Mouse (Mus musculus) heart, postnatal 25 days (tissue): ENCODE measurements around the gene Sash1. TPM values are rescaled to one million over a fixed set of nuclear protein-coding genes. Genes with fewer than 3 reads are reported as not detected.

Experiments used
- DNase-seq: peaks from one replicate; pipeline ENCODE4 v3.0.0; 2022; ENCODE audit warnings: low spot score
- intact Hi-C: fragments of 180-260 bp; cut with DNase I; formaldehyde crosslinking; loops from one replicate; pipeline ENCODE4 v1.15.1; 2025
- total RNA-seq, 2 experiments: library from RNA; stranded (reverse); gene quantifications; 2 replicates each; pipeline ENCODE4 v1.2.3; 2021

Sash1 gene
- total RNA-seq, 2 experiments from 2014 or later: 26.8 to 31.1 TPM

GRCm38 (mm10) chr10:8770931-8771653, 114.8 kb downstream of the Sash1 start:
- intact Hi-C loops: no loop called here
- DNase-seq: no peak

GRCm38 (mm10) chr10:8768654-8769053, 117.2 kb downstream of the Sash1 start:
- DNase-seq: peak; percentile 55
- intact Hi-C loops: no loop called here

GRCm38 (mm10) chr10:8767381-8767780, 118.5 kb downstream of the Sash1 start:
- intact Hi-C loops: no loop called here
- DNase-seq: no peak

GRCm38 (mm10) chr10:8765922-8766522, 119.8 kb downstream of the Sash1 start:
- DNase-seq: no peak
- intact Hi-C loops: no loop called here

- intact Hi-C loops: no loop called here
- no peak for DNase-seq
Observed at GRCm38 (mm10) chr10:8762771-8763170, 123.1 kb downstream of the Sash1 start.

- intact Hi-C loops: no loop called here
- DNase-seq: peak; percentile 34
Observed at GRCm38 (mm10) chr10:8762209-8762701, 123.6 kb downstream of the Sash1 start.

GRCm38 (mm10) chr10:8761656-8762055, 124.2 kb downstream of the Sash1 start:
- DNase-seq: no peak
- intact Hi-C loops: no loop called here

- intact Hi-C loops: no loop called here
Observed at GRCm38 (mm10) chr10:8760598-8760997, 125.3 kb downstream of the Sash1 start.

GRCm38 (mm10) chr10:8759228-8759627, 126.6 kb downstream of the Sash1 start:
- intact Hi-C loops: no loop called here
- no peak for DNase-seq

More at GRCm38 (mm10) chr10:8760598-8760997, 125.3 kb downstream of the Sash1 start:
- peak; percentile 47 for DNase-seq

- intact Hi-C loops: no loop called here
- no peak for DNase-seq
Observed at GRCm38 (mm10) chr10:8757429-8757931, 128.4 kb downstream of the Sash1 start.

GRCm38 (mm10) chr10:8756604-8757354, 129.1 kb downstream of the Sash1 start:
- no peak for DNase-seq

GRCm38 (mm10) chr10:8753377-8753776, 132.5 kb downstream of the Sash1 start:
- no peak for DNase-seq
- intact Hi-C loops: no loop called here

More at GRCm38 (mm10) chr10:8756604-8757354, 129.1 kb downstream of the Sash1 start:
- intact Hi-C loops: no loop called here

- intact Hi-C loops: no loop called here
- peak; percentile 77 for DNase-seq
Observed at GRCm38 (mm10) chr10:8752436-8752835, 133.4 kb downstream of the Sash1 start.

GRCm38 (mm10) chr10:8749537-8749936, 136.3 kb downstream of the Sash1 start:
- DNase-seq: no peak
- intact Hi-C loops: loop anchor here (10.0 kb wide), 1 partner anchor 1005 kb away; no protein-coding TSS in a partner anchor

- intact Hi-C loops: loop anchor here (10.0 kb wide), 1 partner anchor 1007 kb away; no protein-coding TSS in a partner anchor
- no peak for DNase-seq
Observed at GRCm38 (mm10) chr10:8747450-8748212, 138.2 kb downstream of the Sash1 start.

- intact Hi-C loops: loop anchor here (10.0 kb wide), 1 partner anchor 1009 kb away; no protein-coding TSS in a partner anchor
- no peak for DNase-seq
Observed at GRCm38 (mm10) chr10:8746082-8746696, 139.7 kb downstream of the Sash1 start.

GRCm38 (mm10) chr10:8742872-8743271, 143.0 kb downstream of the Sash1 start:
- no peak for DNase-seq
- intact Hi-C loops: loop anchor here (1.0 to 10.0 kb wide), 3 partner anchors 52 to 1012 kb away; no protein-coding TSS in a partner anchor

GRCm38 (mm10) chr10:8741505-8741904, 144.4 kb downstream of the Sash1 start:
- intact Hi-C loops: loop anchor here (10.0 kb wide), 1 partner anchor 1013 kb away; no protein-coding TSS in a partner anchor
- no peak for DNase-seq

- intact Hi-C loops: loop anchor here (10.0 kb wide), 1 partner anchor 1014 kb away; no protein-coding TSS in a partner anchor
- DNase-seq: no peak
Observed at GRCm38 (mm10) chr10:8740797-8741196, 145.1 kb downstream of the Sash1 start.
